Mouse (Mus musculus) lung, postnatal 36 days (tissue): Measurements from ENCODE around the gene Afap1.

Experiments
- DNase-seq: peaks from one replicate; pipeline ENCODE4 v3.0.0; 2022; ENCODE audit warnings: mixed read lengths

The Afap1 gene

DNA sequence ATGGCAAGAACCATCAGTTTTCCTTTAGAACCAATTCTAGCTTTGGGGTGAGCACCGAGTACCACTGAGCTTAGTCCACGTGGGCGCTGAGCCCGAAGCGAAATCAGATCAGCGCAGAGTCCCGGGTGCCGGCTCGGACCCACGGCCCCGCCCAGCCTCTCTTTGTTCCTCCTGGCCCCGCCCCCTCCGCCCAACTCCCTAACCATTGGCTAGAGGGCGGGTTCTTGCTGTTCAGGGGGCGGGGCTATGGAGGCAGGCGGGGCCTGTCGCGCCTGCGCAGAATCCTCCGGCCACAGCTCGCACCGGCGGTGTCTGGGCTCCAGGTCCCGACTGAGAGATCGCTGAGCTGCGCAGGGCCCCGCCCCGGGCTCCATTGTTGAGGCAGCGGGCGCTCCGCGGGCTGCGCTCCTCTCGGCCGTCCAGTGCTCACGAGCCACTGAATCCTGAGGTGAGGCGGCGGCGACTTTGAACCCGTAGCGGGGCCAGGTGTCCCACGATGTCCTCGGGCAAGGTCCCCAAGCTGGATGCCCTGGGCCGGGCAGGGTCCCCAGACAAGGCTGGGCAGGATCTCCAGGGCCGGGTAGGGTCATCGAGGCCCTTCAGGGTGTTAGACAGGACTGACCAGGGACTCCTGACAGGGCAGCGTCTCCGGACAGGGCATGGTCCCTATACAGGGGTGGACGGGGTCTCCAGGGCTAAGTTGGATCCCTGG is at the start of gene Afap1:
Gene Afap1 (plus strand): TSS at position 227 of the 712 bp plus-strand sequence.
- DNase-seq, result peak; percentile 100

DNA sequence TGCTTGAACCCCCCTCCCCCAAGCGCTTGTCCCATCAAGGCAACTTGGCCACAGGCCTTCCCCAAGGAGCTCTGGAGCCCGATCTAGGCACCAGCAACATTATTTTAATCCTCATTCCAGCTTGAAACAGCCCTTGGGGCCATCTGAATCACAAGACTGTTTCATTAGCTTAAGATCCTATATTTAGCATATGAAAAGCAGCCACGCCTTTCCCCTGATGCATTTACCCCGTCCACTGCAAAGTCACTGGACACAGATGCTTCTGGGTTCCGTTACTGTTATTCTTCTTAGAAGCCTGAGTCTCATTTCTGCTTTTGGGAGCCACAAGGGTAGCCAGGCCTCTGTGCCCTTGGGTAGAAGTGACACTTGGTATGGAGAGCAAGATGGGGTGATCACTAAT is 41.6 kb upstream of the Afap1 start:
- no peak for DNase-seq

- no peak for DNase-seq
Measured at GRCm38 (mm10) chr5:35853463-35853862, 39.7 kb upstream of the Afap1 start.

- peak; percentile 1 for DNase-seq
Measured at GRCm38 (mm10) chr5:35856245-35856644, 36.9 kb upstream of the Afap1 start.

GRCm38 (mm10) chr5:35858069-35858468 is 35.0 kb upstream of the Afap1 start:
- peak; percentile 64 for DNase-seq

GRCm38 (mm10) chr5:35861456-35861855 is 31.7 kb upstream of the Afap1 start:
- no peak for DNase-seq

GRCm38 (mm10) chr5:35869973-35870372 is 23.1 kb upstream of the Afap1 start:
- no peak for DNase-seq

DNA sequence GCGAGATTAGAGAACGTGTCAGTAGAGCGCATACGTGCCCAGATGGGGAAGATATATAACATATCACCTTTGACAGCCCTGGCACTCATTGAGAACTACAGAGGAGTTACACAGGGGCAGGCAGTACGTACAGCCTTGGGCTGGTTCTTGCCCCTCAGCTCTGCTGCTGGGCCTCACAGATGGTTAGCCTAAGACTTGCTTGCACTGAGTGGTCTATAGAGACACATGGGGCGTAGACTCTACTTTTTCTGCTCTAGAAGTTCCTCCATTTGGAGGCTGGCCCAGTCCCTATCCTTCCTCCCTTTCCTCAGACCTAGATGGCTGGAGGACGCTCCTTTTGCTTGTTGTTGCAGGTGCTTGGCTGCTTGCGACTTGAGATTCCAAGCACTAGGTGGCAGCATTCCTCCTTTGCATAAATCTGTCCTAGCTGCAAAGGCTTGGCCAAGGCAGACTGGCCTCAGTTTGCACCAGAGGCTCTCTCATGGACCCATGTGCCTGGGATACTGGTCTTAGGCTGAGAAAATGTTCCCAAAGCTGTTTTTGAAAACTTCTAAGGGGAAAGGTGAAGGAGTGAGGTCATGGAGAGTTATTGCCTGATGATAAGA is 22.6 kb upstream of the Afap1 start:
- DNase-seq, result peak; percentile 87

- DNase-seq, result no peak
Measured at GRCm38 (mm10) chr5:35873382-35873781, 19.7 kb upstream of the Afap1 start.

- DNase-seq, result no peak
Measured at GRCm38 (mm10) chr5:35876236-35876635, 16.9 kb upstream of the Afap1 start.

DNA sequence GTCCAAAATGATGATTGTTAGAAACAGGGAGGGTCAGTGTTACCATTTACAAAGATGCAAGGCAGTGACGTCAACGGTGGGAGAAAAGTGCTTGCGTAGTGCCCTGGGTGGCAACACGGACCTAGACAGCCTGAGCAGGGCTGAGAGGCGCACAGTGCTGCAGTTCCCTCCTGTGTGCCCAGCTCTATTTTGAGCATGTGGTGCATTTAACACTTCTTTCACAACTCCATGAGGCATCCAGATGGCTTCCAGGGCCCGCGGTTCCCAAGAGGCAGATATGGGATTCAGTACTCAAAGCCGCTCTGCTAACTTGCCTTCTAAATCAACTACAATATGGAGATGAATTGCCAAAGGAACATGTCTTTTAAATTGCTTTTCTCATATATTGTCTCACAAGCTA is 13.9 kb upstream of the Afap1 start:
- no peak for DNase-seq

DNA sequence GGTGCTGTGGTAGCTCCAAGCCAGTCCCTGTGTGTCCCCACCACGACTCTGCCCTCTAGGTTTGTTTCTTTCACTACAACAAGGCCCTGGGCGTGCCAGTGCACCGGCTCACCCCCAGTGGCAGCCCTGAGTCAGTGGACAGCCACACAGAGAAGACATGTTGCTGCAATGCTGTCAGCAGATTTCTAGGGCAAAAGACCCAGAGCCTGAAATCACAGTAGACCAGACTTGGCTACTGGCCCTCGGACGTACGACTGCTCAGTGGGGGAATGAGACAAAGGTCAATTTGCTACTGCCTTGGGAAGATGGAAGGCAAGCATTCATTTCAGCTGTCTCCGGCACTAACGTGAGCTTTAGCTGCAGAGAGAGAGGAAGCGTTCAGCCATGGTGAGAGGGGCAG is 10.7 kb upstream of the Afap1 start:
- no peak for DNase-seq

DNA sequence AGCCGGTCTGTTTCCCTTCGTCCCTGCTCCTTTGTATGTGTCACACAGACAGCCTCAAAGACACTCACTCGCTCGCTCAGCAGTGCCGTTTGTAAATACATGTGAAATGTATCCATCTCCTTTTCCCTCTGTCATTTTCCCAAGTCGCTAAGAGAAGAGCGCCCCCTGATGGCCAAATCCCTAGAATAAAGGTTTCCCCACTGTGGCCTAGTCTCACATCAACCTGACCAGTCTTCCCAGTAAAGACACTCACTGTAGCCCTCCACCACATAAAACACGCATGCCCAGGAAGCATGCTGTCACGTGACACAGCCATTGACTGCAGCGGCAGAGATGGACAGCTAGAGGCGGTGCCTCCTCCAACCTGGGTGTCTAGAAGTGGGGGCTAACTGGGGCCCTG is 8.9 kb upstream of the Afap1 start:
- peak; percentile 47 for DNase-seq

DNA sequence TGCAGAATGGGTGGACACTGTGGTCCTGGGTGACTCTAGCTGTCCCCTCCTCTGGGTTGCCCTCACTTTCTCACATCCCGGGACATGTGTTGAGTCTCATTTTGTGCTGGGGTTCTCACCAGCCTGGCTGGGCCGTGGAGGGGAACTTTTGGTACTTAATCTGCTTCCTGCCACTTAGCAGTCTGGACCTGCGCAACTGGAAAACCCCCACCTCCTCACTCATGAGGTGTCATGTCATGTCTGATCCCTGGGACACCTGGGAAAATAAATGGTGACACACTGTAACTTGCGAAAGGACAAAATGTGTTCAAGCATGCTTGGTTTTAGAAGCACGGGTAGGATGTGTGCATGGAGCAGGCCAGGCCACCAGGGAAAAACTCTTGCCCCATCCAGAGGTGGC is 8.4 kb upstream of the Afap1 start:
- DNase-seq, result no peak

DNA sequence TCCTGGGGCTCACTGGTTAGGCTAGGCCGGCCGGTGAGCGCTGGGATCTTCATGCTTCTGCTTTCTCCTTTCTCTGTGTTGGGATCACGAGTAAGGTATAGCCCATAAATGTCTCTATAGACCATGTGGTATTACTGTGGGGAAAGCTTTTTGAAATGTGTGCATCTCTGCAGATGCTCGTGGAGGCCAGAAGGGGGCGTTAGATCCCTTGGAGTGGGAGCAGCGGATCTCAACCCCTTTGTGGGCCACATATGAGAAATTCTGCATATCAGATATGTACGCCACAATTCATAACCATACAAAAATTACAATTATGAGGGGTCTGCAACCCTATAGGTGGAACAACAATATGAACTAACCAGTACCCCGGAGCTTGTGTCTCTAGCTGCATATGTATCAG is 4.2 kb upstream of the Afap1 start:
- no peak for DNase-seq

GRCm38 (mm10) chr5:35889641-35890040 is 3.5 kb upstream of the Afap1 start:
- DNase-seq, result no peak

DNA sequence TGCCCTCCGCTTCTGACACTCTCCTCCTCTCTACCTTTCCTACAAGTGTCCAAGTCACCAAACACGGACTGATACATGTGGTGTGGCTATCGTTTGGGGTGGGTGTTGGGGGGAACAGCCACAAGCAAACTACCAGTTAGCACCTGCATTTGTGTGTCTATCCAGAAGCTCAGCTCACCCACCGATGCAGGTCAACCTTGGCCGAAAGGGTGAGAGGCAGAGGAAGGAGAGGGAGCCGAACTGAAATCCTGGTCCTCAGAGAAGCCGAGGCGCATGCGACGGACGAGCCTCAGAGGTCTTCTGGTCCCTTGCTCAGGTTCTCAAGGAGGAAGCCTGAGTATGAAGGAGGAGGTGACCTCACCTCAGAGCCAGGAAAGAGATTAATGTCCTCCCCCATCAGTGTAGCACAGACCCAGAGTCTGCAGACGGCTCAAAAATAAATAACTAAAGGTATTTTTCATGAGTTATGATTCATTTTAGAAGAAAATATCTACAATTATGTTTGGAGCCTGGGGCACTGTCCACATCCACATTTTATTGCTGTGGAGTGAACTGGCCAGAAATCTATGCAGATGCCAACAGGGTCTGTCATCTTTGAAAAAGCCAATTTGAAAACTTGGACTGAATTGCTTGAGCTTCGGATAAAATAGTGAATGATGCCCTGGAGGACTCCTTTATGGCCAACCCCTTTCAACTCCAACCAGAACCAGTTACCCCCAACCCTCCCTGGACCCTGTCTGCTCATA is 2.0 kb upstream of the Afap1 start:
- DNase-seq, result no peak

GRCm38 (mm10) chr5:35892363-35892762 is 756 bp upstream of the Afap1 start:
- DNase-seq, result no peak

GRCm38 (mm10) chr5:35893805-35894260 is 714 bp downstream of the Afap1 start:
- DNase-seq, result peak; percentile 81

DNA sequence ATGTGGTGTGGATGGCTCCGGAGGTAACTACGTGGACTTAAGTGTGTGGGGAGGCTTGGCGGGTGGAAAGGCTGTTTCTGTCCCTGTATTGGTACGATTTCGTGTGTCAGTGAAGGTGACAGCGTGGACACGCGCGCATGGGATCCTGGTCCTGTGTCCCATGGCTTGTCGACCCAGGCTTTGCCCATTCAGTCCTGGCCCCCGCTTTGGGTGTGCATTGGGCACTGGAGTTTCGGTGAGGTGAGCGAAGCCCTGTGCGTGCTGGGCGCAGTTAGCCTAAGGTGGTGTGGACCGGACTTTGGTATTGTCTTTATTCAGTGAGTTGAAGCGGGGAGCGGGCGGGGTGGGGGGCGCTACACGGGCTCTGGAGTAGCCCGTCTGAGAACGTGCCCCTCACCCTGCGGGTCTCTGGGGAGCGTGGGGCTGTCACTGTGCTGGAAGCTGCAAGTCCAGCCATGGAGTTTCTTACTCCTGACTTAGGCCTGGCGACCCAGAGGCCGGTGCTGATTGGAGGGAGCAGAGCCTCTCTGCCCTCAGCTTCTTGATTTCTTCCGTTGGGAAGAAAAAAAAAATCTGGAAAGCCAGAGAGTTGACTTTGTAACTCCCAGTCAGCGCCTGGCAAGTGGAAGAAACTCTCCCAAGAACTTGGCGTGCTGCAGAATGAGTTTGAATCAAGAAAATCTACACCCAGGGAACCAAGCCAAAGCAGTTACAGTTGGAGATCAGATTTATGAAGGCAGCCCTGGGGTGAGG is 1.4 kb downstream of the Afap1 start:
- DNase-seq, result peak; percentile 53

DNA sequence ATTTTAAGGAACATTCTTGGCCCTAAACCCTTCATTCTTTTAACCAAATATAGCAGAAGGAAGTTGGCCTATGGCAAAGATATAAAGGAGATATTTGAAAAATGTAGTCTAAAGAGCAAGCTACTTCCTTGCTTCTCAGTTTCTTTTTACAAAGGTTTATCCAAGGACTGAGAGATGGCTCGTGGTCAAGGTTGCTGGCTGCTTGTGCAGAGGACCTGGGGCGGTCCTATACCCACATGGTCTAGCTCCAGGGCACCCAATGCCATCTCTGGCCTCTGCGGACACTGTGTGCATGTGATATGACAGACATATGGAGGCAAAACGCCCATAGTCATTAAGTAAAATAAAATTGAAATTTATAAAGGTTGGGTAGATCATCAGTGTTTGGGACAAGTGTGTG is 2.8 kb downstream of the Afap1 start:
- DNase-seq, result no peak

DNA sequence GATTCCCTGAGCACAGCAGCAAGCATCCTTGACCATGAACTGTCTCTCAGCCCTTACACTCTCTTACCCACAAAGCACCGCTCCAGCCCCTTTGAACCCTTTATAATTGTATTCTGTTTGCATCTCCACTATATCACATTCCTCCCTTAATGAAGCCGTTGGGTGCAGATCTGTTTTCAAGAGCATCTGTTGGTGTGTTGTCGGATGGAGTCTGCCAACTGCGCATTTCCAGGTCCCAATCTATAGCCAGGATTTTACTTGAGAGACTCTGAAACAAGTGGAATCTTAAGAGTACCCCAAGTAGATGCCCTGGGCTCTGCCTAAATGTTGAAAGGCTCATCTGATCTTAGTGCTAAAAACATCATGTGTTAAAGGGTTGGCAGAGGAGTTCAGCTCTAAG is 3.4 kb downstream of the Afap1 start:
- DNase-seq, result no peak

DNA sequence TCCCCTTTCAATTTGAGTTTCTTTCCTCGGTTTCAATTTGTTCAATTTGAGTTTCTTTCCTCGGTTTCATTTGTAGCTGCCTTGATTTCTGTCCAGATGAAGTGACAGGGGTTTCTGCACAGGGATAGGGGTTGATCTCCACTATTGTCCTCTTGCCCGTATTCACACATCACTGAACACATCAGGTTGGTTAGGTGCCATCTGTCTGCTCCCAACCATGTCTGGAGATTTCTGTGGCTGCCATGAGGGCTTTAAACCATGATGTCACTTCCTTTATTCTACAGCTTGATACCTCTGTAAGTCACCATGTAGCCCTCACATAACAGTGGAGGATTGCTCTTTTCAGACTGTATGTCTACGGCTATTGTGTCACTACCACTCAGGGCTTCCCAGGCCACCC is 4.0 kb downstream of the Afap1 start:
- no peak for DNase-seq
